Mouse (Mus musculus) megakaryocyte, embryonic 14.5 days (primary cell): ENCODE data around the gene Rhox4b. TPM values are rescaled to one million over a fixed set of nuclear protein-coding genes. Genes with fewer than 3 reads are reported as not detected.
"Not testable (repeated sequence)": the region's sequence is repeated elsewhere in the genome, so short reads cannot be mapped to it uniquely, and the experiment has no call there.

ENCODE experiments used
- H3K27me3 ChIP-seq: replicated peaks from 2 replicates; pipeline ENCODE3; 2012; ENCODE audit warnings: inconsistent platforms
- H3K36me3 ChIP-seq: replicated peaks from 2 replicates; pipeline ENCODE3; 2012; ENCODE audit warnings: low read length, inconsistent platforms, mixed read lengths
- H3K4me1 ChIP-seq: 2 replicates; pipeline ENCODE4 v1.6.1; 2012; ENCODE audit warnings: inconsistent platforms
- H3K4me3 ChIP-seq: replicated peaks from 2 replicates; pipeline ENCODE3; 2012; ENCODE audit warnings: moderate library complexity, mild to moderate bottlenecking, inconsistent platforms
- H3K9me3 ChIP-seq: 2 replicates; pipeline ENCODE4 v1.6.1; 2012; ENCODE audit warnings: inconsistent platforms
- polyA plus RNA-seq: library from polyadenylated mRNA; stranded (reverse); fragments of >175 nt; gene quantifications from 2 replicates; pipeline ENCODE4 v1.2.3, GENCODE M21; 2012; ENCODE audit warnings: low replicate concordance; ENCODE audit not compliant: insufficient read depth

Rhox4b gene
- polyA plus RNA-seq = not detected in 2 replicates

- H3K9me3 ChIP-seq, H3K4me1 ChIP-seq, H3K4me3 ChIP-seq, H3K36me3 ChIP-seq, H3K27me3 ChIP-seq: not testable (repeated sequence)
Measured at GRCm38 (mm10) chrX:37432194-37432593, at the start of gene Rhox4b. Rhox4b (plus strand) TSS chrX:37432494.

GRCm38 (mm10) chrX:37390548-37390947 lies 41.7 kb upstream of the Rhox4b start, which contains the start of gene Rhox4a2:
Rhox4a2 (plus strand) TSS chrX:37390848.
- H3K27me3 ChIP-seq, H3K36me3 ChIP-seq, H3K9me3 ChIP-seq, H3K4me3 ChIP-seq, H3K4me1 ChIP-seq: not testable (repeated sequence)

GRCm38 (mm10) chrX:37411767-37412166 lies 20.5 kb upstream of the Rhox4b start, which contains the start of gene Rhox2b:
Rhox2b (plus strand) TSS chrX:37412067.
- not testable (repeated sequence) for H3K9me3 ChIP-seq, H3K4me3 ChIP-seq, H3K36me3 ChIP-seq, H3K27me3 ChIP-seq, H3K4me1 ChIP-seq

GRCm38 (mm10) chrX:37453380-37453779 lies 21.1 kb downstream of the Rhox4b start, which contains the start of gene Rhox2c:
Rhox2c (plus strand) TSS chrX:37453680.
- not testable (repeated sequence) for H3K27me3 ChIP-seq

GRCm38 (mm10) chrX:37458285-37458684 lies 26.0 kb downstream of the Rhox4b start, which contains the start of gene Rhox3c:
Rhox3c (plus strand) TSS chrX:37458585.
- not testable (repeated sequence) for H3K9me3 ChIP-seq, H3K27me3 ChIP-seq, H3K36me3 ChIP-seq

More at GRCm38 (mm10) chrX:37453380-37453779, 21.1 kb downstream of the Rhox4b start, which contains the start of gene Rhox2c:
- H3K9me3 ChIP-seq, H3K4me1 ChIP-seq, H3K4me3 ChIP-seq, H3K36me3 ChIP-seq: not testable (repeated sequence)

GRCm38 (mm10) chrX:37480037-37480436 lies 47.7 kb downstream of the Rhox4b start, which contains the start of gene Rhox4c:
Rhox4c (plus strand) TSS chrX:37480337.
- H3K4me1 ChIP-seq, H3K4me3 ChIP-seq, H3K27me3 ChIP-seq, H3K36me3 ChIP-seq, H3K9me3 ChIP-seq: not testable (repeated sequence)

More at GRCm38 (mm10) chrX:37458285-37458684, 26.0 kb downstream of the Rhox4b start, which contains the start of gene Rhox3c:
- H3K4me3 ChIP-seq, H3K4me1 ChIP-seq: not testable (repeated sequence)

Other genes starting within 250 kb of the Rhox4b start
- gene Ndufa1, start 241.3 kb upstream of the Rhox4b start, polyA plus RNA-seq = 38.5 and 272 TPM in 2 replicates
- gene Rnf113a1, start 241.2 kb upstream of the Rhox4b start, polyA plus RNA-seq = 3.0 TPM in 1 of 2 replicates, not detected in the other
- not detected in 2 replicates for gene Gm9, start 221.5 kb upstream of the Rhox4b start, polyA plus RNA-seq
- gene Rhox1, start 210.2 kb upstream of the Rhox4b start, polyA plus RNA-seq = not detected in 2 replicates
- not detected in 2 replicates for gene Rhox2a, start 187.5 kb upstream of the Rhox4b start, polyA plus RNA-seq
- not detected in 2 replicates for gene Rhox3a, start 182.6 kb upstream of the Rhox4b start, polyA plus RNA-seq
- gene Rhox4a, start 167.2 kb upstream of the Rhox4b start, polyA plus RNA-seq = not detected in 2 replicates
- not detected in 2 replicates for gene Rhox3a2, start 52.5 kb upstream of the Rhox4b start, polyA plus RNA-seq
- gene Rhox4a2, start 41.6 kb upstream of the Rhox4b start, polyA plus RNA-seq = not detected in 2 replicates
- gene Rhox2b, start 20.4 kb upstream of the Rhox4b start, polyA plus RNA-seq = not detected in 2 replicates
- gene Rhox2c, start 21.2 kb downstream of the Rhox4b start, polyA plus RNA-seq = not detected in 2 replicates
- gene Rhox3c, start 26.1 kb downstream of the Rhox4b start, polyA plus RNA-seq = not detected in 2 replicates
- gene Rhox4c, start 47.8 kb downstream of the Rhox4b start, polyA plus RNA-seq = not detected in 2 replicates
- not detected in 2 replicates for gene Rhox2d, start 60.9 kb downstream of the Rhox4b start, polyA plus RNA-seq
- not detected in 2 replicates for gene Rhox4d, start 81.9 kb downstream of the Rhox4b start, polyA plus RNA-seq
- gene Rhox2e, start 98.0 kb downstream of the Rhox4b start, polyA plus RNA-seq = not detected in 2 replicates
- not detected in 2 replicates for gene Rhox3e, start 109.5 kb downstream of the Rhox4b start, polyA plus RNA-seq
- gene Rhox4e, start 124.9 kb downstream of the Rhox4b start, polyA plus RNA-seq = 0.09 TPM in 1 of 2 replicates, not detected in the other
- gene Rhox2f, start 138.9 kb downstream of the Rhox4b start, polyA plus RNA-seq = not detected in 2 replicates
- gene Rhox3f, start 148.5 kb downstream of the Rhox4b start, polyA plus RNA-seq = not detected in 2 replicates
- not detected in 2 replicates for gene Rhox4f, start 175.2 kb downstream of the Rhox4b start, polyA plus RNA-seq
- gene Rhox3g, start 196.1 kb downstream of the Rhox4b start, polyA plus RNA-seq = not detected in 2 replicates
- gene Rhox2g, start 211.0 kb downstream of the Rhox4b start, polyA plus RNA-seq = not detected in 2 replicates
- gene Rhox4g, start 218.8 kb downstream of the Rhox4b start, polyA plus RNA-seq = not detected in 2 replicates
- not detected in 2 replicates for gene Rhox3h, start 236.3 kb downstream of the Rhox4b start, polyA plus RNA-seq
- not detected in 2 replicates for gene Rhox2h, start 240.8 kb downstream of the Rhox4b start, polyA plus RNA-seq